Mouse (Mus musculus) T-helper 17 cell (primary cell): ENCODE data around the gene Slc25a17.

Experiments used
- in situ Hi-C, 2 experiments: fragments of 300-600 bp; cut with MboI, MseI; formaldehyde crosslinking; loops; 1 replicate in 1 of 2; 2 replicates in 1 of 2; pipeline ENCODE4 v1.15.1; 2025; ENCODE audit warnings: high pct_unique_total_duplicates in 2 of 2

Gene Slc25a17

DNA sequence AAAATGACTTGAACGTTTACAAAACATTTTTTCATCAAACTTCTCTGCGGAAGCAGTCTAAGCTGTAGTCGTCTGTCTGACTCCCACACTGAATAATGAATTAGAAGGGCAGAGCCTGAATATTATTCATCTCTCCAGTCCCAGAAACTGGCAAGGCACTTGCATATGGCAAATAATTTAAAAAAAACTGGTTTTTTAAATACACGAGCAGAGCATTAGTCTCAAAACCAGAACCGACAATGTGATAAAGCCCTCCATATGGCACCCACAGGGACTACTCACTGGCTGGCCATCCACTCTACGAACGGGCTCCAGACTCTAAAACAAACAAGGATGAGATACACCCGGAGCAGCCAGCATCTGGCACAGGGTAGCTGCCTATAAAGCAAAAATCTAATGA, 55.6 kb downstream of the Slc25a17 start:
- in situ Hi-C loops: loop anchor here in 1 of 2 experiments (5.0 kb wide), 1 partner anchor 643 kb away; no protein-coding TSS in a partner anchor

DNA sequence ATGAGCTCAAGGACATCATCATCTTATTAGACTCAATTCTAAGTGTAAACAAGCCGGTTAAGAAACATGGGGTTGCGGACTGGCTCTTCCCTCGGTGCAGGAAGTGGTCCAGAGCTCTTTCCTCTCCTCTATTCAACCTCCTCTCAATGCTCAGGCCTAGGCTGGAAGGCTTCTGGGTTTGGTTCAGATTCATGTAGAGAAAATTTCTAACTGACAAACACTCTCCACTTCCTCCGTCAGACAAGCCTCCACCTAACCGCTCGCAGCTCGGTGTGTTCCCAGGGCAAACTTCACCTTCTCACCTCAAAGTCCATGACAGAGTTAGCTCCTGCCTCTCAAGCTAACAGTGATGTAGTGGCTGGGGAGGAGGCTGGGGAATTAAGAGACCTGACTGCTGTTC, 56.6 kb downstream of the Slc25a17 start:
- in situ Hi-C loops: no loop called here

DNA sequence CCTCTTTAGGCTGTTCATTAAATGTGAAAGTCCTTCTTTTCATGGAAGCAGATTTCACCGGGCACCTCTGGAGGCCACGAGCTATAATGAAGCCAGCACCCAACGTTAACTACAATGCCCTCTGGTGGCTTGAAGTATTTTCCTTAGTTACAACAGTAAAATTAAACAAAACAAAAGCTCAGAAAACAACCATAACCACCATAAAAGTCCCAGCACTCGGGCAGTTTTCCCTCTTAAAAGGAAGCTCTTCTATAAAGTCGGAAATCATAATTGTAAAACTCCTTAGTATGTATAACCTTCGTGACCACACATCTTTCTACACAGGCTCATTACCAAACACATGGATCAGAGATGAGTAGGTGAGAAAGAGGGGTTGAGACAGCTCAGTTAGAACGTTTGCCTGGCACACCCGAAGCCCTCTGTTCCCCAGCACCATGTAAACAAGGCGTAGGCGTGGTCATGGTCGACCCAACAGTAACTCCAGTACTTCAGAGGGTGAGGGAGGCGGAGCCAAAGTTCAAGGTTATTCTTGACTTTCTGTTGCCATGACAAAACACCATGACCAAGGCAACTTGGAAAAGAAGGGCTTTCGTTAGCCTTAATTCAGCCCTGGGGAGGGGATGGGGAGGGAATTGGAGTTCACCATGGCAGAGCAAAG, 58.3 kb downstream of the Slc25a17 start:
- in situ Hi-C loops: no loop called here

DNA sequence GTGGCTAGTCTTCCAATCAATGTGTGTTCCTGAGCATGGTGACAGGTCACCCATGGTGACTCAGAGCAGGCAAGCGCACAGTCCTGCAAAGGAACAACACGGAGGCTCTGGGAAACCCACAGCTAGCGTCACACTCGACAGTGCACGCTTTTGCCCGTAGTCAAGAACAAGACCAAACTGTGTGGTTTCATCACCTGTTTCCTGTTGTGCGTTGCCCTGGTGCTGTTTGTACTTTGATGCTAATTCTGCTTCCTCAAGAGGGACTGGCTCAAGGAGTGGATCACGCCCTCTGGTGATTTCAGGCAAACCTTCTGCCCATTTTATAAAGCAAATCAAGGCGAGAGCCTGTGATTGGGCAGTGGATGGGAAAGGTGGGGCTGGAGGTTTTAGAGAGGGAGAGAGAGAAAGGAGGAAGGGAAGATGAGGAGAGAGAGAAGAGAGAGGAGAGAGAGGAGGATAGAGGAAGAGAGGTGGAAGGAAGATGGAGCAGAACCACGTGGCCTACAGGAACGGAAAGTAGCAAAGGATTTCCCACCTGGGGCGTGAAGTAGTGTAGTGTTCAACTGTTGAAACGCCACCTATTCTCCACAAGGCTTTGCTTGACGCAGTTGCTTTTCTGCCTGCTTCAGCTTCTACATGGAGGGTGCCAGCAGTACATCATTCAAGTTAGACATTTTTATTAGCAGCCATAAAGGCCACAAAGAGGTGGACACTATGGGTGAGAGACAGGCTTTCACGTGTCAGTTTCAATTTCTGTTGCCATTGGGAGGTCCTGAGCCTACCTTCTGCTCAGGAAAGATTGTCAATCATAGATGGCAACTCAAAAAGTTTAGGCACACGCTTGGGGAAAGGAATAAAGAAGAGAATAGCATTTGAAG, 59.2 kb downstream of the Slc25a17 start:
- in situ Hi-C loops: no loop called here

GRCm38 (mm10) chr15:81300520-81301069, 60.0 kb downstream of the Slc25a17 start:
- in situ Hi-C loops: no loop called here

DNA sequence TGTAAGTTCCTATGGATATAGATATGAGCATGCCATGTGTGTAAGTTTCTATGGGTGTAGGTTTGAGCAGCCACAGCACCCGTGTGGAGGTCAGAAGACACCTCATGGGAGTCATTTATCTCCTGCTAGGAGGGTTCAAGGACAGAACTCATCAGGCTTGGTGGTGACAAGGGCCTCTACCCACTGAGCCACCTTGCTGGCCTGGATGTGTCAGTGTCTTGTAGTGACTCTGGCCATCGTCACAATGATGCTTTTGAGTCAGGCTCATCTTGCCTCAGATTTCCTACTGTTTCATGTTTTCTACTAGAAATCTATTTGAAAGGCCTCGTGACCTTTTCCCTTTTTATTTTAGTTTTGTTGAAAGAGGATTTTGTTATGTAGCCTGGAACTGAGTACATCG, 61.1 kb downstream of the Slc25a17 start:
- in situ Hi-C loops: loop anchor here in 1 of 2 experiments (5.0 kb wide), 1 partner anchor 402 kb away; no protein-coding TSS in a partner anchor

DNA sequence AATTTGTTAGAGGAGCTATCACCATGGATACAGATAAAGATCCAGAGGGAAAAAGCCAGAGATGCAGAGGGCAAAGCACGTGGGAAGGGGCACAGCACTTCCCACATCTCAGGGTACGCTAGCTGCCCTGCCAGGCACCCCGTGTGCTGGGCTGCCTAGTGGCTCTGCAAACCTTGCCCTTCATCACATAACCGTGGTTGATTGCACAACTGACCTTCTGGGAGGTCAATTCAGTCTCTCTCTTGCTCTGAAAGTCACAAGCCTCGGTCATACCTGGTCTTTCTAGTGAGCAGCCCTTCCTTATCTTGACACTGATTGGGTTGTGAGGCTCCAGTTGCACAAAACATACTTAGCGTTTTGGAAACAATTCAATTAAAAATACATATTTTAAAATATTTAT, 62.4 kb downstream of the Slc25a17 start:
- in situ Hi-C loops: loop anchor here in 1 of 2 experiments (5.0 kb wide), 1 partner anchor 401 kb away; no protein-coding TSS in a partner anchor

GRCm38 (mm10) chr15:81297543-81297942, 63.1 kb downstream of the Slc25a17 start:
- in situ Hi-C loops: loop anchor here in 1 of 2 experiments (5.0 kb wide), 1 partner anchor 400 kb away; no protein-coding TSS in a partner anchor

- in situ Hi-C loops: loop anchor here in 1 of 2 experiments (5.0 kb wide), 1 partner anchor 398 kb away; no protein-coding TSS in a partner anchor
Observed at GRCm38 (mm10) chr15:81294897-81295296, 65.7 kb downstream of the Slc25a17 start.

- in situ Hi-C loops: no loop called here
Observed at GRCm38 (mm10) chr15:81294386-81294785, 66.2 kb downstream of the Slc25a17 start.

GRCm38 (mm10) chr15:81290747-81291146, 69.9 kb downstream of the Slc25a17 start:
- in situ Hi-C loops: no loop called here

- in situ Hi-C loops: no loop called here
Observed at GRCm38 (mm10) chr15:81290230-81290629, 70.4 kb downstream of the Slc25a17 start.

DNA sequence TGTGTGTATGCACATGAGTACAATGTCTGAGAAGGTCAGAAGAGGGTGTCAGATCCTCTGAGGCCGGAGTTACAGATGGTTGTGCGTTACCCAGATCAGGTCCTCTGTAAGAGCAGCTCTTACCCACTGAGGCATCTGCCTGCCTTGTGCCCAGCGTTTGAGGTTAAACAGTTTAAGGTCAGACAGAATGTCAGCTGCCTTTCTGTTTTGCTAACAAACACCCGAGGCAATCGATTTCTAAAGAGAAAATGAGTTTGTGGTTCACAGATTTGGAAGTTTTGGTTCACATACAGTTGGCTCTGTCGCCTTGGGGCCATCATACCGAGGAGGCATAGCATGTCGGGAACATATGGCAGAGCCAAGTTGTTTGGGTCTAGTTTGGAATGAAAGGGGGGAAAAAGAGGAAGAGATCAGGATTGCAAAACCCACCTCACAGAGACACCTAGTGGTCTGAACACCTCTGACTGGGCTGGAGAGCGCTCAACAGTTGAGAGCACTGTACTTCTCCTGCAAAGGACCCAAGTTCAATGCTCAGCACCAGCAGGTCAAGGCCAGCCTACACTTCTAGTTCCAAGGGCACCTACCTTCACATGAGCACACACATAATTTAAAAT, 76.4 kb downstream of the Slc25a17 start:
- in situ Hi-C loops: no loop called here

DNA sequence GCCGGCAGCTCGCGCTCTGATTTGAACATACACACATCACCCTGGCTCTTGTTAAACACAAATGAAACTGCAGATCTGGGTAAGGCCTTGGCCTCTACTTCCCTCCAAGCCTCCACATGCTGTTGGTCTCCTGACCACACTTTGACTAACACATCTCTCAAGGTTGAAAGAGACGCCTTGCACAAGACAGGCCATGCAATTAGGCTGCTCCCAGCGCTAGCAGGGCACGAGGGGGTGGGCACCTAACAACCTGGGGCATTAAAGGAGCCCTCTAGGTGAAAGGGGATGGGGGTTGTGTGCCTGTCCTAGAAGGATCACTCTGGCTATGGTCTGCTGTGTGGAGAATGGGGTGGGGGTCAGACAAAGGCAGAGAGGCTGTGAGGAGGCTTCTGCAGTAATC, 81.9 kb downstream of the Slc25a17 start:
- in situ Hi-C loops: no loop called here

- in situ Hi-C loops: no loop called here
Observed at GRCm38 (mm10) chr15:81277928-81278327, 82.7 kb downstream of the Slc25a17 start.

DNA sequence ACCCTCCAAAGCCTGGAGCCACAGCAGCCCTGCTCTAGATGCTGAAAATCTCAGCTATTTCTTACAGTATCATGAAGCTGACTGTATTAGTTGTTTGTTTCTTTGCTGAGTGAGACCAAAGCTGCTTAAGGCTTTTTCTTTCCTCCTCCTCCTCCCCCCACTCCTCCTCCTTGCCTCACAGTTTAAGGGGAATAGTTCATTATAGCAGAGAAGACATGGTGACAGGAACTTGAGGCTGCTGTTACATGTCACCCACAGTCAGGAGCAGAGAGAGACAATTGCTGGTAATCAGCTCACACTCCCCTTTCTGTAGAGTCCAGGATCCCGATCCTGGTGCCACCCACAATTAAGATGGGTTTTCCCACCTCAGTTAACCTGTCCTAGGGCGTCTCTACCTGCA, 87.3 kb downstream of the Slc25a17 start:
- in situ Hi-C loops: loop anchor here in 1 of 2 experiments (5.0 kb wide), 1 partner anchor 59 kb away; no protein-coding TSS in a partner anchor

DNA sequence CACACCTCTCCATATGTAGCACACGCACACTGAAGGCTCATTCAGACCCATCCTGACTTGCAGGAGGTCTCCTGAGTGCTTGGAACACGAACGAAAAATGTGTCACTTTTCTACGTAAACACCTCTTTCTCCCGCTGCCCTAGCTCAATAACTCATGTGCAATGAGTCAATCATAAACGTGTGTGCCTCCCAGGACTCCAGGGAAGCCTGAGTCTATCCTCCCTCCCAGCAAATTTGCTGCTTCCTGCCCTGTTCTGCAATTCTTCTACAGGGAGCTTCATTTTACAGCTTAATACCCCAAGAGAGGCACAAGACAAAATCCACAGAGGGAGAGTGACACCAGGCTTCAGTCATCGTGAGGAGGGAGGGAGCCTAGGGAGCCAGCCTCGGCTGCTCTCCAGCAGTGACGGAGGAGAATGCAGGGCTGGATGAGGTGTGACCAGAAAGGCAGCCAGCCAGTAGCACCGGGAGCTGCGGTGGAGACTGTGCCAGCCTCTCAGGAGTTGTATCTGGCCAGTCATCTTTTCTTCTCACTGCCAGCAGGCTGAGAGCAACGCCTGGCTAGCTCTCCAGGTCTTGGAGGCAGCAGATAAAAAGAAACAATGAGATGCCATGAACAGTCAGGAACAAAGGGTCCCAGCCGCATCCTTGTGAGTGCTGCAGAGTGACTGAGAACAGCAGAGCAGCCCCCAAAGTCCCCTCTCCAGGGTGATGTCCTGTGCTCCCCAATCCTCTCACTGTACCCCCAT, 88.1 kb downstream of the Slc25a17 start:
- in situ Hi-C loops: loop anchor here in 1 of 2 experiments (5.0 kb wide), 1 partner anchor 60 kb away; no protein-coding TSS in a partner anchor
